Mouse (Mus musculus): ENCODE data around the gene Supt20. TPM values are rescaled to one million over a fixed set of nuclear protein-coding genes. Genes with fewer than 3 reads are reported as not detected.

Supt20 gene
- total RNA-seq (2023), result 142 TPM

GRCm38 (mm10) chr3:54692202-54693055 lies at the start of gene Supt20:
Gene Supt20 (plus strand): TSS chr3:54692807.

GRCm38 (mm10) chr3:54714253-54714652 lies 21.6 kb downstream of the Supt20 start, which contains the start of gene Gm21958:
Gene Gm21958 (minus strand): TSS chr3:54714353.

GRCm38 (mm10) chr3:54735247-54736046 lies 42.8 kb downstream of the Supt20 start, which contains the start of the genes Exosc8 and Alg5:
Gene Exosc8 (minus strand): TSS chr3:54735393.
Gene Alg5 (plus strand): TSS chr3:54735539.

GRCm38 (mm10) chr3:54755145-54756041 lies 62.8 kb downstream of the Supt20 start, which contains the start of gene Smad9:
Gene Smad9 (plus strand): TSS chr3:54755582.

Other genes starting within 250 kb of the Supt20 start
- not detected for gene Gm21958, start 21.5 kb downstream of the Supt20 start, total RNA-seq (2023)
- 108 TPM for gene Exosc8, start 42.6 kb downstream of the Supt20 start, total RNA-seq (2023)
- 26.8 TPM for gene Alg5, start 42.7 kb downstream of the Supt20 start, total RNA-seq (2023)
- not detected for gene Smad9, start 62.8 kb downstream of the Supt20 start, total RNA-seq (2023)
- 32.6 TPM for gene Rfxap, start 115.0 kb downstream of the Supt20 start, total RNA-seq (2023)
- not detected for gene Sertm1, start 223.1 kb downstream of the Supt20 start, total RNA-seq (2023)

Measured in CD8-positive naive resting alpha-beta T cell, adult 57 days (primary cell).